Mouse (Mus musculus) cerebellum, postnatal 36 days (tissue): ENCODE data around the gene Cd209c.

Source experiments
- DNase-seq, 2 experiments: peaks; one replicate each; pipeline ENCODE4 v3.0.0; 2021 to 2022; ENCODE audit warnings: mixed read lengths in 2 of 2

Cd209c gene

DNA sequence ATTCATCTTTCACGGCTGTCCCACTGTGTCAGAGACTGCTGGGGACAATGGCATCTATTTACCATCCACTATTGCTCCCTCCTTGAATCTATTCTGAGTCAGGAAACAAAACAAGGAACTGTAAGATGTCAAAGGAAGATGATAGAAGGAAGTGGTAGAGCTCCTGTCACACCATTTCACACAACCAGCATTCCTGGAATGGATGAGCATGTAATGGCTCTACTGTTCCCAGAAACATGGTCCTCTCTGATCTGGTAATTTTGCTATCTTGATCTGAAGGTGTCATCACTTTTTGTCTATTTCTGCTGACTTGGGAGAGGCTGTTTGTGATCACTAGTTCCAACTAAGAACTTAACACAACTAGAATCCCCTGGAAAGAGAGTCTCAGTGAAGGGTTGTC, at the start of gene Cd209c:
Gene Cd209c, minus strand, starts transcription at position 101 of the 400 bp plus-strand sequence.
- no peak for DNase-seq

DNA sequence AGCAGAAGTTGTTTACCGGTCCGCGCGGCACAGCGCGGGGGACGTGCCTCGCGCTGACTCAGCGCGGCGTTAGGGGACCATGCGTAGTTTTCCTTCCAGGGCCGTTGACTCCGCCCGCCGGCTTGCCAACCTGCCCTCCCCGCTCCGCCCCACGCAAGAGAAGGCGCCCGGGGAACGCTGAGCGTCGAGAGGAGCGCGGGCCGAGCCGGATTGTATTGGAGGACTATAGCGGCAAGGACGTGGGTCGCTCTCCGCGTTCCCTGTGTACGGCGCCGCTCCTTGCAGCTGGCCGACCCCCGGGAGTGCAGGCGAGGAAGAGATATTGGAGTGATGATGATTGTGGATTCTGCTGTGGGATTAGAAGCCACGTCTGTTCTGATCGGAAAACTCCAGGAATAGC, 39.7 kb upstream of the Cd209c start:
- DNase-seq = no peak

DNA sequence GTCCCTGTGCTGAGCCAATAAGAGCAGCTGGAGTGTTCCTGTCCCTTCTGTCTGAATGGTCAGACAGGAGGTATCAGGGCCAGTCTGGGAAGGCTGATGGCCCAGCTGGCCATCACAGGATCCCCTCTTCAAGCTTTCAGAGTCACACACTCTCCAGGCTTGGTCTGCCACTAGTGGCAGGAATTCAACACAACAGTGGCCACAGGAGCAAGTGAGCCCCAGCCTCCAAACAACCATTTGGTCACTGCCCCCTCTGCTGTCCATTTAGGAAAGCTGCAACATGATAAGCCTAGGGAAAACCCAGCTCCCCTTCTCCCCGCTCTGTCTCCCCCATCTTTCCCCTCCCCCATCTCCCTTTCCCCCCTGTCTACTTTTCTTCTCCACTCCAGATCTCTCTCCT, 1.5 kb upstream of the Cd209c start:
- DNase-seq = no peak

DNA sequence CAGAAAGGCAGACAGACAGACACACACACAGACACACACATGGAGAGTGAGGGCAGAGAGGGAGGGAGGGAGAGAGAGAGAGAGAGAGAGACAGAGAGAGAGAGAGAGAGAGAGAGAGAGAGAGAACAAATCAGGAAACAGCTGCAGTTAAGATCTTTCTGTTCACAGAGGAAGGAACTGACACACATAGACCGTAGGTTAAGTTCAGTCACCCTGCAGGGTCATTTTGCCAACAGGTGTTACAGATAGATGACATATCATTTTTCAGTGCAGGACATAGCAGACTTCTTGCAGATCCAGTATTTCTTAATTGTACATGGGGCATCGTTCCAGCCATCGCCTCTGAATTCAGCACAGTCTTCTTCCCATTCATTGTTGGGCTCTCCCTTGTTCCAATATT, 14.5 kb downstream of the Cd209c start:
- no peak for DNase-seq

DNA sequence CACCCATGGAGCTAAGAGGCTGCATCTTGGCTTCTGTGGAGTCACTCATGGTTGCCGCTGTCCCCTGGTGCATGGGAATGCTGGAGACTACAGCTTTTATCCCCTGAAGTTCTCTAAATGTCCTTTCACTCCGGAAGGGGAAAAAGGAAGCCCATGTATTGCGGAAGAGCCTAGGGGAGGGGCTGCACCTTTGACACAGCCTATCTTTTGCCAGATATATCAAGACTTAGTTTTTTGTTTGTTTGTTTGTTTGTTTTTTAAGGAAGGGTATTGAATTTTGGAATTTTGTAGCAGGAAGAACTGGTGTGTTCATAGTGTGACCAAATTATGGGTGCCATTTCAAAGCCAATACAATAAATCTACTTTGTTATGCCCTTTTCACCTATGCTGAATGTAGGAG, 27.8 kb downstream of the Cd209c start, which contains the start of gene Cd209b:
Gene Cd209b, minus strand, starts transcription at position 101 of the 400 bp plus-strand sequence.
- DNase-seq = no peak
